Mouse (Mus musculus) cerebellum, postnatal 4 days (tissue): ENCODE results near the gene Men1.
"Not testable (repeated sequence)": the region's sequence is repeated elsewhere in the genome, so short reads cannot be mapped to it uniquely, and the experiment has no call there.

Experiments
- DNase-seq, 2 experiments: peaks; one replicate each; pipeline ENCODE4 v3.0.0; 2022; ENCODE audit warnings: low spot score in 2 of 2, mixed read lengths in 1 of 2

Men1 gene

DNA sequence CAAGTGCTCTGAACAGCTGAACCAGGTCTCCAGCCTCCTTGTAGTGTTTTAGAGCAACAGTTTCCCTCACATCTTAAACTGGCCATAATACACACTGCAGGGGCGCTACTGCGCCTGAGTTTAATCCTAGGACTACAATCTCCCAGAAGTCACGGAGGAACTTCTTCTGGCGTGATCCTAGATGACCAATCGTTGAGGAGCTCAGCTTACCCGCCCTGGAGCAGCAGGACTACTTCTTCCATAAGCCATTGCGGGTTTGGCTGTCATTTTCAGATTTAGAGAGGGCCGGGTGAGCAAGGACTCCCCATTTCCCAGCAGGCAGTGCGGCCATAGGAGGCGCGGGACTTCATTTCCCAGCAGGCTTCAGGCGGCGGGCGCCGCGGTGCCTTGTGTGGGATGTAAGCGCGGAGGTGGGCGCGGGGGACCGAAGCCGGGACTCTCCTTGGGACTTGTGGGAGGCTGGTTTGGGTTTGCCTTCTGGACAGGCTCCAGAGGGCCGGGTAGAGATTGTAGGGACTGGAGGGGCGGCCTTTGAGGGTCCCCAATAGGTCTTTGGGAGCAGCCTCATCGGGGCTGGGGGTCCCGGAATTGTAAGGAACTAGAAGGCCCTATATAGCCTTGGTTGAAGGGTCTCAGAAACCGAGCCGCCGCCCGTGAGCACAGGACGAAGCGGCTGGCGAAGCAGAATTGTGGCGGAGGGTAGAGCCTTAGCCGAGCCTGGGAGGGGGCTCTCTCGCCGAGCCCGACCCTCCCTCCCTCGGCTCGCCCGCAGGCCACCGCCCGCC is at the start of gene Men1:
Gene Men1 (plus strand): TSS at position 307 of the 785 bp plus-strand sequence.
- peak; percentile 90 to 91 for DNase-seq

DNA sequence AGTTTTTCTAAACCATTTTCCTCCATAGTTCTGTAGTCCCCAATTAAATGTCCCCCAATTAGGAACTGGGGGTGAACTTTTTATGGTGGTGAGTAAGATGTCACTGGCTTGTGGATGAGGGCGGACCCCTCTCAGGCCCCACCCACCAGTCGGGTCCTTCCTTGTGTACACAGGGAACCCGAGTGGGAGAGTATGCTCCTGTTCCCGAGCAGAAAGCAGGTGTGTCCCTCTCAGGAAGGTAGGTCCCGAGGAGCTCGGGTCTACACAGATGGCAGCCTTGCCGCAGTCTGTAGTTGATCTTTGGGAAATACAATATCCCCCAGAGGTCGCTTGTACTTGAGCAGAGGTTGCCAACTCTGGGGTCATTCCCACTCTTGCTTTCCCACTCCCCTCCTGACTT is 49.6 kb upstream of the Men1 start:
- DNase-seq: no peak

DNA sequence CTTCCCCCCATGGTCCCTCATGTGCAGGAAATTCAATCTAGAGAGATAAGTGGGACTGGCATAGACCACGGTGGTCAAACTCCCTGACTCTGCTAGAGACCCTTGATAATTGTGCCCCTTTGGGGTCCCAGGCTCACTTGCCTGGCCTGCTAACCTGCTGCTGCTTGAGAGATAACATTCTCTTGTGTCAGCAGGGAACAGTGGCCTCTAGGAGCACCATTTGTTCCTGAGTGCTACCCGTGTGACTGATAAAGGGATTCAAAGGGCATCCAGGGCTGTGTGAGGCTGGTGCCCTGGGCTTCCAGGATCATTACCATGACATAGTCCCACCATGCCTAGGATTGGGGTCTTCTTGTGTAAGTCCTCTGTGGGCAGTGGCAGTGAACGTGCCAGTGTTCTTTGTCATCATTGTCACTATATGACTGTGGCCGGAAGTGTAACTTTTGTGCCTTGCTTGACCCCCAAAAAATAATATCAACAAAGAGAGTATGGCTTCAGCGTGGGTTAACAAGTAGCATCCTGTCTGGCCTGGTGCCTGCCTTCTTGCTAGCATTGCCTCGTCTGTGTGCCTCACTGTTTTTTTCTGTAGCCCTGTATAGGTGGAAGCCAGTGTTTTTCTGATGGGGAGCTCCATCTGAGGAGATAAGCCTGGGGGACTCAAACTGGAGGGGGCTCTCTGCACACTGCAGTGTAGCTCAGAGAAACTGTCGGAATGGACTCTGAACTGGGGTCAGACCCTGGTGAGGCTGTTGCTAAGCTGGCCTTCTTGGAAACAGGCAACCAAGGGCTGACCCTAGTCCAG is 48.9 kb upstream of the Men1 start:
- no peak for DNase-seq

- DNase-seq: peak in 1 of 2 experiments; percentile 40
These were observed 48.1 kb upstream of the Men1 start for GRCm38 (mm10) chr19:6286434-6287401.

DNA sequence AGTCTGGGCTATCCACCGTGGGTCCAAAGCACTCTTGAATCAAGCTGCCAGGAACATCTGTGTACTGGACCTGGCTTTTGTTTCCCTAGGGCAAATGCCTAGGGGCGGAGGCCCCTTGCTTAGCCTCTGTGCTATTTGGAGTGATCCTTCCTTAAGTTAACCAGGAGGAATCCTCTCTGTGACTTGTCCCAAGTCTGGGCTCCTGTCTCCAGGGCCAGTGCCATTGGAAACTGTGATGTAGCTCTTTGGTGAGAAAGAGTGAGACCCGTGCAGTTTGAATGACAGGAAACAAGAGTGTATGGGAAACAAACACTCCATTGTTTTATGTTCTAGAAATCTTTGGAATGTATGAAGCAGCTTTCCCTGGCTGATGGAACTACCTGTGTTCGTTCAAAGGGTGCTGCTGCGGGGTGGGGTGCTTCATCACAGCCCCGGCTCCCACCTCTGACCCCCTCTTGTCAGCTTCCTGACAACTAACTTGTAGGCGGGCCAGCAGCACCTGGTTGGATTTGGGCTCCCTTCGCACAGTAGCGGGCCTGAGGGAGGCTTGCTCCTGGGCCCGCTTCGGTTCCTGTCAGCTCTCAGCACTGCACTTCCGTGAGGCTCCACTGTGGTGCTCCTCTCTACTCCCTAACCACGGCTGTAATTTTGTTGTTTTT is 46.4 kb upstream of the Men1 start:
- no peak for DNase-seq

DNA sequence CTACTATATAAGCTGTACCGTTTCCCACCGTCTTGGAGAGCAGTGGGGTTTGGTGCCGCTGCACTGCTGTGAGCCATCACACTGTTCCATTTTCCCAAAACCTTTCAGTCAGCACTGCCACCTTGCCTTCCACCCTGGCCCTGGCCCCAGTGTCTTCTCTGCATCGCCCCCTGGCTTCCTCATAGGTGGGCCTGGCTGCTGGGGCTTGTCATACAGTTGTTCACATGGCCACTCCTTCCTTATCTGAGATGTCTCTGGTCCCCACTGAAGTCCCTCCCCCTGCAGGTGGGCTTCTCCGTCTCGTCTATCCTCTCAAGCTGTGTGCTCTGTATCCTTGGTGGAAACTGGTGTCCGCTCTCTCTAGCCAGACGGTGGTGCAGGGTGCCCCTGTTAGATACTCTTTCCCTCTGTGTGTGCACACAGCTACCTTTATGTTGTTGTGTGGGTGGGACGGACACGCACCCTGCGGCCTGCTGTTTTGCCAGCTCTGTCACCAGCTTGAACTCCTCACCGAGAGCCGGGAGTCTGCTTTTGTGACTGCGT is 45.0 kb upstream of the Men1 start:
- no peak for DNase-seq

DNA sequence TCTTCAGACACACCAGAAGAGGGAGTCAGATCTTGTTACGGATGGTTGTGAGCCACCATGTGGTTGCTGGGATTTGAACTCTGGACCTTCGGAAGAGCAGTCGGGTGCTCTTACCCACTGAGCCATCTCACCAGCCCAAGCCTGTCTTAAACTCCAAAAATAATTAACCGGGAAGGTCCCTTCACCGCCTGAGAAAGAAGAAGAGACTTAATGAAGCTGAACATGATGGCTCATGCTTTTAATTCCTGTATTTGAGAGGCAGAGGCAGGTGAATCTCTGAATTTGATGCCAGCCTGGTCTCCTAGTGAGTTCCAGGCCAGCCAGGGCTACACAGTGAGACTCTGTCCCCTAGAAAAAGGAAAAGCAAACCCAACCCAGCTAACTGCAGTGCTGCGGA is 44.1 kb upstream of the Men1 start:
- not testable (repeated sequence) for DNase-seq

GRCm38 (mm10) chr19:6291117-6291781 is 43.5 kb upstream of the Men1 start:
- DNase-seq: no peak

- DNase-seq: no peak
These were observed 42.5 kb upstream of the Men1 start for GRCm38 (mm10) chr19:6292262-6292661.

- DNase-seq: no peak
These were observed 40.5 kb upstream of the Men1 start for GRCm38 (mm10) chr19:6294301-6294700.

- DNase-seq: no peak
These were observed 38.1 kb upstream of the Men1 start for GRCm38 (mm10) chr19:6296551-6297210.

DNA sequence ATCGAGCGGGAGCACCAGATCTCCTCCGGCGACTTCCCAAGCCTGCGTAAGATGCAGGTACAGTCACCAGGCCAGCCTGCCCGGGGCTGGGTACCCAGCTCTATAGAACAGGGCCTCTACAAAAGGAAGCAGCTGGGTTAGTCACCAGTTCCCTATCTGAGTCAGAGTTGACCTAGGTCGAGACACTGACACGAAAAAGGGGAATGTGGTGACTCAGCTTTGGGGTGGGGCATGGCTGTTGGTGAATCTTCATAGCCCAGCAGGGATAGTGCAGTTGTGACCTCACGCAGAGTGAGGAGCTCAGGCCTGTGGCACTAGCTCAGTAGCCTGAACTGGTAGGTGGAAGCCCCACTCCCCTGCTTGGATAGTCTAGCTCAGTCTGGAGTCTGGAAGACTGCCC is 37.1 kb upstream of the Men1 start:
- DNase-seq: no peak

DNA sequence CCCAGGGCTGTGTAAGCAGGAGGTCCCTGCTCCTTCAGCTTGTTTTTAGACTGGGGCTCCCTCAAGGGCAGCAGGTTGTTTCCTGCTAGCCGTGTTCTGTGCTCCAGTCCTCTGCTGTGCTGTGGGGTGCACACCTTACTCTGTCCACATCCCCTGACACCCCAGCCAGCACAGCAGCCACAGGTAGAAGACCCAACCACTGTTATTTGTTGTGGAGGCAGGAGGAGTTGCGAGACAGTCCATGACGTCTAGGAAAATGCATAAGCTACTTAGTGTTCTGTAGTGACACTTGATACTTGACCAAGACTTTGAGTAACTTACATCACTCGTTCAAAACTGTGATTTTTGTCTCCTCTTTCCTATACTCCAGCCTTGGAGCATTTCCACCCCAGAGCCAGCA is 35.8 kb upstream of the Men1 start:
- DNase-seq: no peak

DNA sequence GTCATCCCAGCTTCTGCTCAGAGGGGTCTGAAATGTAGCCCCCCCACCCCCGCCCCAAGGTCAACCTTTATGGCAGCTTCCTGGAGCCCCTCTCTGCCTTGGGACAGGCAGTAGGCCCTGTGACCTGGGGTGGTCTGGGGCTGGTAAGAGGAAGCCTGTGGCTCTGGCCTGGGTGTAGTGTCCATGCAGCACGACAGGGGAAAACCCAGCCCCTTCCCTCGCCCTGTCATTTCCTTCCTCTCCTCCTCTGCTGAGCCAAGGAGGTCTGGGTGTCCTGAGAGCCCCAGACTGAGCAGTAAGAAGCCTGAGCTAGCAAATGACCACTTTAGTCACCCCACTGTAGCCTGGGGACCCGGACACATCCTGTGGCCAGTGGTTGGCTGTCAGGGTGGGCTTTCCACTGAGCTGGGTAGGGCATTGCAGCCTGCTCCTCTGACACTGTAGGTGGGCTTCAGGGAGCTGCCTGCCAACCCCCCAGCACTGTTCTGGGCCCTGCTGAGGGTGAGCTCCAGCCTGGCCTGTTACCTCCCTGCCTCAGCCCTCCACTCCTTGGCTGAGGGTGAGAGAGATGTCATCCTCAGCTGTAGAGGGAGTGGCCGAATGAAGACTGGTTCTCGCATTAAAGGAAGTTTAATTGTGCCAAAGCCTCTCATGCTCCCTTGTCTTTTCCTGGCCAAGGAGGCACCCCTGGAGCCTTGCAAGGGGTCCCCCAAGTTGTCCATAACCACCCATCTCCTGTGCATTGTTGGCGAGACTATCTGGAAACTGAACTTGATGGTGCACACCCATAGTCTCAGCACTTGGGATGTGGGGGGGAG is 35.1 kb upstream of the Men1 start:
- no peak for DNase-seq

- DNase-seq: peak in 1 of 2 experiments; percentile 30
These were observed 34.4 kb upstream of the Men1 start for GRCm38 (mm10) chr19:6300402-6300841.

DNA sequence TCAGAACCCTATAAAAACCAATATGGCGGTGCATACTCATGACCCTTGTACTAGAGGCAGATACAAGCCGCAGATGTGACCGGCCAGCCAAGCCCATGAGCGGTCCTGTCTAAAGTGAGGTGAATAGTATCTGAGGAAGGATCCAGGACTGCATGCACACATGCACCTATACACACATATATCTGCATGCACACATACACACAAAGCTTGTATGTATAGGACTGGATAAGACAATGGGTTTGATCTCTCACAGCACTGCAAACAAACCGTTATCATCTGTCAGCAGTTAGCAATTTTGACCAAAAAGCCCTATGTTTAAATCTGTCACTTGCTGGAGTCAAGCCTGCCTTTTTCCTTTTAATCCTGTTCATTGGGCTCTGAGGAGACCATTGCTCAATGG is 32.7 kb upstream of the Men1 start:
- no peak for DNase-seq

- DNase-seq: peak in 1 of 2 experiments; percentile 71
These were observed 32.3 kb upstream of the Men1 start for GRCm38 (mm10) chr19:6302522-6302921.

DNA sequence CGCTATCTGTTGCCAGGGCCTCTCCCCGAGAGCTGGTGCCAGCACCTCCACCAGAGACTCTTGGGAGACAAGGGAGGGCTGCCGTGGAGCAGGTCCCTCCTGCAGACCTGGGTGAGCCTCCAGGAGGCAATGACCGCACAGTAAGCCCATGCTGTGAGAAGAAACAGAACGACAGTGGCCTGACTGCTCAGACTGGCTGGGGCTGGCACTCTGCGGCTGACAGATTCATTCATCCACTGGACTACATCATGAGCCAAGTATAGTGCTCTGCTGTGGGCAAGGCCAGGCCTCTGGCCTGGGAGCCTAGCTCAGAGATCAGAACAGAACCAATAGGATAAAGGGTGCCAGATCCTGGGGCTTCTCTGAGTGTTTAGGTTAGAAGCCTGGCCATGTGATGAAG is 30.9 kb upstream of the Men1 start:
- no peak for DNase-seq
